Mouse (Mus musculus) brain, embryonic 14.5 days (tissue): ENCODE data around the gene Ctnna2.
A peak's percentile ranks its signal among the peaks of the same experiment; 100 is the strongest.

ENCODE experiments used
- CTCF ChIP-seq: fragments of 200-500 bp; IDR thresholded peaks from 2 replicates; pipeline ENCODE4 v1.5.1; 2012; ENCODE audit warnings: inconsistent platforms, mild to moderate bottlenecking, moderate library complexity, borderline replicate concordance; ENCODE audit not compliant: insufficient read depth, insufficient read length; ENCODE audit errors: extremely low read depth
- POLR2A ChIP-seq: fragments of 200-500 bp; IDR thresholded peaks from 2 replicates; pipeline ENCODE4 v1.6.1; 2012; ENCODE audit warnings: mild to moderate bottlenecking, inconsistent platforms, borderline replicate concordance; ENCODE audit not compliant: poor library complexity, insufficient read depth, insufficient read length, severe bottlenecking; ENCODE audit errors: extremely low read depth

GRCm38 (mm10) chr6:77633997-77634396 lies 345.5 kb downstream of the Ctnna2 start:
- TF ChIP-seq POLR2A (no peak), CTCF (peak; percentile 91)
